Mouse (Mus musculus) liver, embryonic 14.5 days (tissue): Measurements from ENCODE around the gene Gpr19.

Source experiments
- CTCF ChIP-seq: IDR thresholded peaks from 2 replicates; pipeline ENCODE4 v1.5.1; 2016; ENCODE audit warnings: antibody characterized with exemption, low read depth, control low read depth
- EP300 ChIP-seq: IDR thresholded peaks from 2 replicates; pipeline ENCODE4 v1.6.1; 2016; ENCODE audit warnings: antibody characterized with exemption, low read depth

DNA sequence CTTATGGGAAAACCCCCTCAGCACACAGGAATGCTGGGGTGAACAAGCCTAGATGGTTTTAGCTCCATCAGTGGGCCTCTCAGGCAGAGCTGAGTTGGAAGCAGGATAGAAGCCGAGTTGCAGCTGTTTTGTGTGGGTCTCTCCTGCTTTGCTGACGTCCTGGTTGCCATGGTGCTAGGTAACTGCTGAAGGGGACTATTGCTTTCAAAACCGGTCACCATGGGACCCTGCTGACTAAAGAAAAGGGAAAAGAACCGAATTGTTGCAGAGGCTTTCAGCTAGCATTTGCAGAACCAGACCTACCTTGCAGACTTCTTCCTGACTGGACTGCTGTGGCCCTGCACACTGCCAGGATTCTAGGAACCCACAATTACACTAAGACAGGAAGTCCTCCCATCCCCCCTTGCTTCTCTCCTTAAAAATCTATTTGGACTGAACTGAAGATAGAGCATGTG lies 9.8 kb downstream of the Gpr19 start:
- no peak for TF ChIP-seq CTCF
- no peak for TF ChIP-seq EP300
